Mouse (Mus musculus): Measurements from ENCODE around the gene Cep41.
A peak's percentile ranks its signal among the peaks of the same experiment; 100 is the strongest.

The Cep41 gene

GRCm38 (mm10) chr6:30628152-30628551 is 65.4 kb downstream of the Cep41 start:
- no peak for DNase-seq (ENCODE audit: low read depth, low spot score)

DNA sequence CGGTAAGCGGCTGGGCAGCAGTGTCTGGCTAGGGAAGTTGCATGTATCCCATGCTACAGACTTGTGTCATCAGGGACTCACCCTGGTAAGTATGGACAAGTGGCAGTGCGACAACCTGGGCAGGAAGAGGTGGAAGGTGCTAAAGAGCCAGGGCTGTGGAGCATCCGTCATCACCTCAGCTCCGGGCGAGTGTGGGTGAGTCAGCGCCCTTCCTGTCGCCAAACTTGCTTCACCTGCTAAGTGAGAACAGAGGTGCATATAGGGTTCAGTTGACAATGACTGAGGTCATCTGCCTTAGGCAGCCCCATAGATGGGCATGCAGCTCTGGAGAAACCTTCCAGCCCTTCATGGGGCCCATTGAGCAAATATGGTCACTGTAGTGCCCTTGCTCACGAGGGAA is 68.8 kb downstream of the Cep41 start:
- no peak for DNase-seq (ENCODE audit: low read depth, low spot score)

DNA sequence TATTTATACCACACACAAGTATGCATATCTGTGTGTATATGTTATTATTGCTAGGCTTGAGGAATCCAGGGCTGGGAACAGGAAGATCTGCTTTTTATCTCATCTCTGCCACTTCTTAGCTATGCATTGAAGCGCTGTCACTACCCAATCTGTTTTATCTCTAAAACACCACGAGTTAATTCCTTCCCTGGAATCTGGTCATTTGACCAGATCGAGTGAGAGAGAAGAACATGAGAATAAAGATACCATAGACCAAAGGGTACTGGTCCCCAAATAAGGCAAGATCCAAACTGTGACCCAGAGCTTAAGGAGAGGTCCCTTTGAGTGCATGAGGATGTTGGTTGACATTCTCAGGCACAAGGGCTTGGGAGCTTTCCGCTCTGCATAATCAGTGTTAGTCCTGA is 71.6 kb downstream of the Cep41 start:
- DNase-seq (ENCODE audit: low read depth, low spot score): no peak

DNA sequence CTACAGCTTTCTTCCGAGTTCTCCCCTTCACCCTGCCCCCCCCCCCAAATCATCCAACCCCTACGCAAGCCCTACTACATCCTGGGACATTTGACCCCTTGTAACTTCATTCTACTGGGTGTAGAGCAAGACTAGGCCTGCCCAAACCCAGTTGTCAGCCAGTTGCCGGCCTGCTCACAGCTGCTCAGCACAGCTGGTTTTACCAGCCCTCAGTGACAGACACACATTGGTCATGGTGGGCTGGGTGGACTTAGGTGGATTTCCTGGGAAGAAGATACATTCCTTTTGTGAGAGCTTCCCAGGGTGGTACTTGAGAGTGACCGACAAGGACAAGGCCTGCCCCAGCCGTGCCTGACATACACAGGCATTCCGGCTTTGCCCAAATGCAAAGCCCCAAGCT is 72.6 kb downstream of the Cep41 start:
- DNase-seq (ENCODE audit: low read depth, low spot score): no peak

- DNase-seq (ENCODE audit: low read depth, low spot score): no peak
Observed at GRCm38 (mm10) chr6:30620591-30620990, 73.0 kb downstream of the Cep41 start.

DNA sequence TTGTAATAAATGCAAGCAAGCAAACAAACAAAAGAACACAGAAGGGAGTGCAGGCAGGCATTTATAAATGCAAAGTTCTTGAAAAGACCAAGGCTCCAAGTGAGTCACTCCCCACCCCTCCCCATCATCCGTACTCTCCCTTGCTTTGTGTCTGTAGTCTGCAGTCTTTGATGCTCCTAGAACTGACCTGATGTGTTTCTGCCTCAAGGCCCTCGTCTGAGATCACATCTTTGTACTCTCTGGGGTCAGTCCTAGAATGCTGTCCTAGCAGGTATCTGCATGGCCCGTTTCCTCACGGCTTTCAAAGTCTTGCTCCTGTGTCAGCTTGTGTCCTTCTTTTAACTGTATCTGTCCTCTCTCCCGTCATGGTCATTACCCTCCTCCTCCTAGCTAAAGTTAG is 73.9 kb downstream of the Cep41 start:
- no peak for DNase-seq (ENCODE audit: low read depth, low spot score)

DNA sequence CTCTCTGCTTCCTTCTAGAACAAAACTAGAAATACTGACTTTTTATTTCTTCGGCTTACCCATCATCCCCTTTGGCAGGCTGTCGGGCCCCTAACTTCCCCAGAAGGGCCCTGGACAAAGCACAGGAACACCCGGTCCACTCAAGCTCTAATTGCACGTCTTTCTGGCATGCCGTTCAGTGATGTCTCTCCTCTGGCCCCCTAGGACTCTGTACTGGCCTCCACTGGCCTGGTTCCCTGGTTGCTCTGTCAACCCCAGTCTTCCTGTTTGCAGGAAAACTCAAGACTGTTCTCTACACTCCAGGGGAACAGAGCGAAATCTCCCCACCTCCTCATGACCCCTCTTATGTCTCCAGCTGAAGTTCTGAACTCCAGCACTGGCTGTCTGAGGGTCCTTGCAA is 74.8 kb downstream of the Cep41 start:
- no peak for DNase-seq (ENCODE audit: low read depth, low spot score)

DNA sequence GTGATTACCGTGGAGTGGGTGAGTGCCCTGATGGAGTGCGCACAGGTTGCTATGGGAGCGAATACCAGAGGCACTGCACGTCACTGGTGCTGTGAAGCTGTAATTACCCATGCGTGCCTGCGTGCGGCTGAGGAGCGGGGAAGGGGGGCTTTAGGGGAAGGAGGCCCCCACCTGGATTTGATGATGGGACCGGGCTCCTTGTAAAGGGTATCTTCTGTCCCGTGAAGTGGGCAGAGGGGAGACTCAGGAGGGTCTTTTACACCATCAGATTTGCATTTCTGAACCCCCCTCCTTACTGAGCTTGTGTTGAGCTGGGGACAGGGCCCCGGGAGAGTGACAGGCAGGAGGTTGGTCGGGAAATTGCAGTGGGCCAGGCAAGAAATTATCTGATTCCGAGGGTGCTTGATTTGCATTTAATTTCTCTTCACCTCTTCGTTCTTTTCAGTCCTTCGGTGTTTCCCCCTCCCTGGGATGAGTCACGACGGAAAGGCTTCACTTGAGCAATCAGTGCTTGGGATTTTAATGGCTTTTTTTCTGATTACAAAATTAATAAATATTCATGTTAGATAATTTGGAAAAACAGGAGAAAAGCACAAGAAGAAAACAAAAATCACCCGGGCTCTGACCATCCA is 75.5 kb downstream of the Cep41 start:
- DNase-seq (ENCODE audit: low read depth, low spot score): no peak

- DNase-seq (ENCODE audit: low read depth, low spot score): peak; percentile 63
Observed at GRCm38 (mm10) chr6:30617020-30617958, 76.3 kb downstream of the Cep41 start.

GRCm38 (mm10) chr6:30616491-30616941 is 77.0 kb downstream of the Cep41 start:
- no peak for DNase-seq (ENCODE audit: low read depth, low spot score)

DNA sequence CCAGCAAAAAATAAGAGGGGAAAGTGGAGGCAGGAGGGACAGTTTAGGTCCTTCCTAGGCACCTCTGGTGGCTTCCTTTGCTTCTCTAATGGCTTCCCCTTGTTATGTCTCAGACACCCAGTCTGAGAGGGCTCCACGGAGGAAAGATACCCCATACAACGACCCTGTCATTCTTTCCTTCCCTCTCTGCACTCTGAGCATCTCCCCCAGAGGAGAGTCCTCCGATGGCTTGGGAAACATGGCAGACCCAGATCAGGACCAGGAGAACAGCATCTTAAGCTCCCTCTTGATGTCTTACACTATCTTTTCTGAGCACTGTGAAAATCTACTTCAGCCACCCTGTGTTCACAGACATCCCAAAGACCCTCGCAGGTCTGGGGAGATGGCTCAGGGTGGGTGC is 77.8 kb downstream of the Cep41 start:
- no peak for DNase-seq (ENCODE audit: low read depth, low spot score)

- DNase-seq (ENCODE audit: low read depth, low spot score): no peak
Observed at GRCm38 (mm10) chr6:30614251-30614650, 79.3 kb downstream of the Cep41 start.

GRCm38 (mm10) chr6:30611212-30611611 is 82.3 kb downstream of the Cep41 start:
- no peak for DNase-seq (ENCODE audit: low read depth, low spot score)

GRCm38 (mm10) chr6:30610710-30611109 is 82.8 kb downstream of the Cep41 start, which contains the start of gene Cpa5:
Gene Cpa5, plus strand, starts transcription at chr6:30611010.
- DNase-seq (ENCODE audit: low read depth, low spot score): no peak

DNA sequence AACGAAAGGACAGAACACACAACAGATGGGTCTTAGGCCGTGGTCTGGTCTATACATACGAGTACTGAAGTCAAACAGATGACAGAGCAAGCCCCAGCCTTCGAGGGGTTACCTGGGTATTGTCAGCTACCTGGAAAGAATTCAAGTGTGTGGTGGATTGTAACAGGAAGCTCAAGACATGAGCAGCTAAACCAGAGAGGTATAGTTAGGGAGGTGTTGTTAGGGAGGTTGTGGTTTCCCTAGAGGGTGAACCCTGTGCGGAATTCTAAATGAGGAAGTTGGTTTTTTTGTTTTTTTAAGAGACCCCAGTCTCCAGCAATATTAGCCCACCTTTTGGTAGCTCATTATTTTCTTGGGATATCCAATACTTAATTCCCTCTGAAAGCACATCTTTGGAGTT is 87.9 kb downstream of the Cep41 start:
- no peak for DNase-seq (ENCODE audit: low read depth, low spot score)

- DNase-seq (ENCODE audit: low read depth, low spot score): no peak
Observed at GRCm38 (mm10) chr6:30605111-30605510, 88.4 kb downstream of the Cep41 start.

DNA sequence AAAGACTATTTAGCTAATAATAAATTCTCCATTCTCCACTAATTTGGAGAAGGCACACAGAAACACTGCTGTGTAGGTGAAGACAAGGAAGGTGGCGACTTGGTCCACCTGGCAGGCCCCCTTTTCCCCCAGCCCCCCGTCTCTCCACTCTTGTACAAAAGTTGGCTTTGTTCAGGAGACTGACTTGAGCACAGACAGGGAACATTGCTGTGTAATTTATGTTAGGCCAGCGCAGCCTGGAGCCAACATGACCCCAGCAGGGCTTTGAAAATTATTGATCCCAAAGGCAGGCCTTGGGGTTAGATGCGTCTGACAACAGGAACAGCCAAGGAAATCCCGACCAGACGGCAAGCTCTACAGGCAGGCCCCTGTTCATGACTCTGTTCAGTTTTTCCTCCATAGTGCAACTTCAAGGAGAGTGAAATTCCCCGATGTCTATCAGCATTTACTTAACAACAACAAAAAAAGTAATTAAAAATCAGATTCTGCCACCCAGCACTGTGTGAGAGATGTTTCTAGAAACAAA is 89.1 kb downstream of the Cep41 start:
- no peak for DNase-seq (ENCODE audit: low read depth, low spot score)
